Mouse (Mus musculus): ENCODE measurements at regions not wholly inside any gene's neighbourhood (a gene's known extent, or its start where the extent isn't known, plus 50 kb on each side); places are given as distances from the start of the nearest gene placed in this dataset.
A peak's percentile ranks its signal among the peaks of the same experiment; 100 is the strongest.

GRCm38 (mm10) chr6:76825953-76826352 is 328.4 kb upstream of the Gm9008 start:
- WGBS, result 30% methylated on average over 5 of the region's 5 CpGs
- no peak for ATAC-seq

GRCm38 (mm10) chr6:76802969-76803368 is 305.4 kb upstream of the Gm9008 start:
- Histone ChIP-seq H3K27me3 (replicated peaks; ENCODE audit: control insufficient read depth, insufficient read depth, low read length) (no peaks in the 10 kb centered on the region), H3K9ac (ENCODE audit: low read length) (no peak overlapping the region), H3K4me1 (ENCODE audit: control insufficient read depth, insufficient read depth, low read length) (no peaks in the 10 kb centered on the region), H3K36me3 (ENCODE audit: control insufficient read depth, insufficient read depth, low read length) (no peaks in the 10 kb centered on the region), H3K4me3 (ENCODE audit: low read depth, low read length) (no peak overlapping the region), H3K4me2 (ENCODE audit: low read length) (no peak overlapping the region), H3K27ac (ENCODE audit: low read depth, low read length) (no peak overlapping the region), H3K9me3 (replicated peaks; ENCODE audit: control insufficient read depth, low read length) (no peaks in the 10 kb centered on the region)
- ATAC-seq (no peak), DNase-seq (ENCODE audit: low spot score) (no peak)
- 44% methylated on average over 1 of the region's 1 CpGs for WGBS

More at GRCm38 (mm10) chr6:76825953-76826352, 328.4 kb upstream of the Gm9008 start:
- Histone ChIP-seq H3K9ac (ENCODE audit: low read length) (no peak overlapping the region), H3K9me3 (replicated peaks; ENCODE audit: control insufficient read depth, low read length) (no peaks in the 10 kb centered on the region), H3K4me3 (ENCODE audit: low read depth, low read length) (no peak overlapping the region), H3K36me3 (ENCODE audit: control insufficient read depth, insufficient read depth, low read length) (no peaks in the 10 kb centered on the region), H3K4me2 (ENCODE audit: low read length) (no peak overlapping the region), H3K27me3 (replicated peaks; ENCODE audit: control insufficient read depth, insufficient read depth, low read length) (no peaks in the 10 kb centered on the region), H3K27ac (ENCODE audit: low read depth, low read length) (no peak overlapping the region), H3K4me1 (ENCODE audit: control insufficient read depth, insufficient read depth, low read length) (no peaks in the 10 kb centered on the region)
- no peak for DNase-seq (ENCODE audit: low spot score)

- Histone ChIP-seq H3K9ac (ENCODE audit: low read length) (no peak overlapping the region), H3K4me3 (ENCODE audit: low read depth, low read length) (no peak overlapping the region), H3K9me3 (replicated peaks; ENCODE audit: control insufficient read depth, low read length) (no peaks in the 10 kb centered on the region), H3K27ac (ENCODE audit: low read depth, low read length) (no peak overlapping the region), H3K4me1 (ENCODE audit: control insufficient read depth, insufficient read depth, low read length) (no peaks in the 10 kb centered on the region), H3K4me2 (ENCODE audit: low read length) (no peak overlapping the region), H3K36me3 (ENCODE audit: control insufficient read depth, insufficient read depth, low read length) (no peaks in the 10 kb centered on the region), H3K27me3 (replicated peaks; ENCODE audit: control insufficient read depth, insufficient read depth, low read length) (no peaks in the 10 kb centered on the region)
- no peak for DNase-seq (ENCODE audit: low spot score)
- ATAC-seq, result no peak
- 89% methylated on average over 3 of the region's 3 CpGs for WGBS
These were observed 282.6 kb upstream of the Gm9008 start for GRCm38 (mm10) chr6:76780168-76780567.

DNA sequence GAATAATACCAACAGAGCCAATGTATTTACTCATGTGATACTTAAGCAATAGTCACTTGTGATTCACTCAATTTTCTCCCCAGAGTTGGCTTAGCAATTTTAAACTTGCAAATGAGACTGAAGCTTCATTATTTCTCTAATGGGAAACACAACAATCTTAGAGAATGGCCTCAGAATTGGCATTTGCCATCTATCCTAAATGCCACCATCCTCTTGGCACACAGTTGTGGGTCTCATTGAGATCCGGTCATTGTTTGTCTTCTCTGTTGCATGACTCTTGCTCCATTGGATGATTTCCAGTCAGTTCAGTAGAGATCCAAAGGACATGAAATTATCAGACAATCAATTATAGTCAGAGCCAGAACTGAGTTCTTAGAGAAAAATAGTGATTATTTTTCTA is 280.6 kb upstream of the Gm9008 start:
- Histone ChIP-seq H3K4me3 (ENCODE audit: low read depth, low read length) (no peak overlapping the region), H3K4me1 (ENCODE audit: control insufficient read depth, insufficient read depth, low read length) (no peaks in the 10 kb centered on the region), H3K4me2 (ENCODE audit: low read length) (no peak overlapping the region), H3K9me3 (replicated peaks; ENCODE audit: control insufficient read depth, low read length) (no peaks in the 10 kb centered on the region), H3K27me3 (replicated peaks; ENCODE audit: control insufficient read depth, insufficient read depth, low read length) (no peaks in the 10 kb centered on the region), H3K36me3 (ENCODE audit: control insufficient read depth, insufficient read depth, low read length) (no peaks in the 10 kb centered on the region), H3K9ac (ENCODE audit: low read length) (no peak overlapping the region), H3K27ac (ENCODE audit: low read depth, low read length) (no peak overlapping the region)
- WGBS, result 86% methylated on average over 1 of the region's 1 CpGs
- no peak for ATAC-seq
- DNase-seq (ENCODE audit: low spot score), result no peak

- no peak overlapping the region for H3K27ac ChIP-seq (ENCODE audit: low read depth, low read length)
- H3K4me2 ChIP-seq (ENCODE audit: low read length), result no peak overlapping the region
- H3K9me3 ChIP-seq (replicated peaks; ENCODE audit: control insufficient read depth, low read length), result no peaks in the 10 kb centered on the region
- H3K27me3 ChIP-seq (replicated peaks; ENCODE audit: control insufficient read depth, insufficient read depth, low read length), result no peaks in the 10 kb centered on the region
- H3K4me3 ChIP-seq (ENCODE audit: low read depth, low read length), result no peak overlapping the region
- no peak overlapping the region for H3K9ac ChIP-seq (ENCODE audit: low read length)
- ATAC-seq (no peak), DNase-seq (ENCODE audit: low spot score) (no peak)
- no peaks in the 10 kb centered on the region for H3K4me1 ChIP-seq (ENCODE audit: control insufficient read depth, insufficient read depth, low read length)
- WGBS, result 100% methylated on average over 1 of the region's 1 CpGs
- H3K36me3 ChIP-seq (ENCODE audit: control insufficient read depth, insufficient read depth, low read length), result no peaks in the 10 kb centered on the region
These were observed 279.5 kb upstream of the Gm9008 start for GRCm38 (mm10) chr6:76777080-76777479.

DNA sequence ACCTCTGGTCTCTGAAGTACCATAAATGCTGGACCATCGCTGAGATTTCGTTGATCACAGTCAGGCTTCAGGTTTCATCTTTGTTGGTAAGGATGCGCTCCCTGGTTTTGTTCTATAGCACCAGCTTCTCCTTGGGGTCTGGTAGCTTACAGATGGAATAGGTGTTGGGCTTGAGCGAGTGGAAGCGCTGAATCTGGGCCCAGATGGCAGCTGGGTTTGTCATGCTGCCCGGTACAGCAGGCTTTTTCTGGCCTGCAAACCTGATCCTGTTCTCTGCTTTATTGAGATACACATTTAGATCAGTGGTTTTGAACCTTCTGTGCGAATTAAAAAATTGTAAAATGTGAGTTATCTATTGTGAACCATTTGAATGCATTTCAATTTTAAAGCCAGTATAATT is 266.3 kb upstream of the Gm9008 start:
- DNase-seq (ENCODE audit: low spot score), result no peak
- no peaks in the 10 kb centered on the region for H3K36me3 ChIP-seq (ENCODE audit: control insufficient read depth, insufficient read depth, low read length)
- H3K27me3 ChIP-seq (replicated peaks; ENCODE audit: control insufficient read depth, insufficient read depth, low read length), result no peaks in the 10 kb centered on the region
- no peak overlapping the region for H3K9ac ChIP-seq (ENCODE audit: low read length)
- no peaks in the 10 kb centered on the region for H3K9me3 ChIP-seq (replicated peaks; ENCODE audit: control insufficient read depth, low read length)
- no peak overlapping the region for H3K27ac ChIP-seq (ENCODE audit: low read depth, low read length)
- H3K4me3 ChIP-seq (ENCODE audit: low read depth, low read length), result no peak overlapping the region
- H3K4me1 ChIP-seq (ENCODE audit: control insufficient read depth, insufficient read depth, low read length), result 0 out of 2 replicates have a peak, but pooled peaks cover 2% of the 10 kb centered on the region
- WGBS, result 90% methylated on average over 7 of the region's 7 CpGs
- no peak for ATAC-seq
- no peak overlapping the region for H3K4me2 ChIP-seq (ENCODE audit: low read length)

DNA sequence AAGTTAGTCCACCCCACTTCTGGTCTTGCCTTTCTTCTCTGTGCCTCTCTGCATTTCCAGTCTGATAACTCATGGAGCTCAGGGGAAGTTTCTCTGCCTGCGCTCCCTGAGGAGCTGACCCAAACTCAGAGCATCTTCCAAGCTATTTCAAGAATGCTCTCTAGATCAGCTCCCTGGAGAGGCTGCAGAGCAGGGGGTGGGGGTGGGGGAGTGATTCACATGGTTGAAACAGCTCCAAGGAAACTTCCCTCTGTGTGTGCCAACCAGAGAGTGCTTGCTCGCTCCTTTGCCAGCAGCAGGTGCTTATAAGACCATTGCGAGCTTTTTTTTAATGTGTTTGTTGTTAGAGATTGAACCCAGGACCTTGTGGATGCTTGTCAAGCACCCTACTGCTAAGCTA is 257.3 kb upstream of the Gm9008 start:
- WGBS, result 57% methylated on average over 3 of the region's 3 CpGs
- DNase-seq (ENCODE audit: low spot score), result peak; percentile 42
- Histone ChIP-seq H3K4me2 (ENCODE audit: low read length) (no peak overlapping the region), H3K27me3 (replicated peaks; ENCODE audit: control insufficient read depth, insufficient read depth, low read length) (no peaks in the 10 kb centered on the region), H3K27ac (ENCODE audit: low read depth, low read length) (no peak overlapping the region), H3K4me1 (ENCODE audit: control insufficient read depth, insufficient read depth, low read length) (no peaks in the 10 kb centered on the region), H3K9ac (ENCODE audit: low read length) (no peak overlapping the region), H3K4me3 (ENCODE audit: low read depth, low read length) (no peak overlapping the region), H3K9me3 (replicated peaks; ENCODE audit: control insufficient read depth, low read length) (no peaks in the 10 kb centered on the region), H3K36me3 (ENCODE audit: control insufficient read depth, insufficient read depth, low read length) (no peaks in the 10 kb centered on the region)
- ATAC-seq, result peak; percentile 52; the same call in 1 of the 2 replicates
